Mouse (Mus musculus) heart, adult 18-20 months (tissue): ENCODE measurements at regions not wholly inside any gene's neighbourhood (a gene's known extent, or its start where the extent isn't known, plus 50 kb on each side); places are given as distances from the start of the nearest gene placed in this dataset.
A peak's percentile ranks its signal among the peaks of the same experiment; 100 is the strongest.

ENCODE experiments used
- DNase-seq, 2 experiments: peaks; one replicate each; pipeline ENCODE4 v3.0.0; 2021 to 2022; ENCODE audit warnings: mixed read lengths in 1 of 2

DNA sequence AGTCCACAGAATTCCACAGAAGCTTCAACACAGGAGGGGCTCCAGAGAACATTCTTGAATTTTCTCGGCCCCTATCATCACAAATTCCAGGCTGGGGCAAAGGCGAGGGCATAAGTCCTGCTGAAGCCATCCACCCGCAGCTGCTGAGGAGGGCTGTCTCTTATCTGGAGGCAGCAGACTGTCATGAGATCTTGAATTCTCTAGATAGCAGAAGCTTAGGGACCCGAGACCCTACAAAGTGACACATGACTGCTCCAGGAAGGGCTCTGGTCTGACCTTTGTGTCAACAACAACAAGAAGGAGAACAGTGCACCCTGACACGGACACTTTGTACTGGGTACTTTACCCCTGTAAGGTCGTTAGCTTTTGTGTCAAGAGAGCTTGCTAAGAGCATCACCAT lies 57.2 kb downstream of the Lao1 start:
- DNase-seq, result no peak

- no peak for DNase-seq
These were observed 57.8 kb downstream of the Lao1 start for GRCm38 (mm10) chr4:119019013-119019781.

DNA sequence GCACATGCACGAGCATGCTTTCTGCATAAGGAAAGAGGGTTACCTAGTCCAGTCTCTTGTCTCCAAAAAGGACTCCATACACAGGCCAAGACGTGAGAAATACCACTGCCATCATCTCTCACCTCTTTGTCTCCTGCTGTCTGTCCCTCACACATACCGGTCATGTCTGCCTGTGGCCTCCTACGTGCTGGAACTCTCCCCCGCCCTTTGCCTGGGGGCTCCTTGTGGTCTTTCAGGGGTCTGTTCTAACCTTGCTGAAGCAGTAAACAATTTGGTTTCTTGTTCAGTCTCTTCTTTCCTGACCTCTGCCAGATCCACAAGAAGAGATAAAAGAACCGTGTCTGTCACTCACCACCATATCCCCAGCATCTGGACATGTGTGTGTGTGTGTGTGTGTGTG lies 61.0 kb downstream of the Lao1 start:
- no peak for DNase-seq

DNA sequence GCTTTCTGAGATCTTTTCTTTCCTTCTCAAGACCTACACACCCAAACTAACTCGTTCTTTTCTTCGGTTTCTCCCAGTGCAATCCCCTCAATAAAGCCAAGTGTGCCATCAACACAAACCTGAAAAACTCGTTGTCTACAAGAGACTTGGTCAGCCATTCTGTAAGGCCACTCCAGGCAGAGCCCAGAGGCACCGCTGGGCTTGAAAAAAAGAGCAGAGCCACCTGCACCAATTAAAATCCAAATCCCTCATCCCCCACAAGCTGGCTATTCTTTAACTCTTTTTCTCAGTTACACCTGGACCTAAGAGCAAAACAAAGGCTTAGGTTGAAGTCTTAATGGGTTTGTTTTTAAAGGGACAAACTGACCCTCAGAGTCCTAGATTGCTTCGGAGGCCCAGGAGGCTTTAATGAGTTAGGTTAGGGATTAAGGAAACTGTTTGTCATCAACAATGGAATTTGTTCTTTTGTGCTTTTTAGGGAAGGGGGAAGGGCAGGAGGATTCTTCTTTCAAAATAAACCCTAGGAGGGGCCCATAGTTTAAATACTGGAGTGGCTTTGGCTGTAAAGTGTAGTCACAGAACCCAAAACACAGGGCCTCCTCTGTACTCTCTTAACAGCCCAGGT lies 65.0 kb downstream of the Lao1 start:
- DNase-seq, result no peak

GRCm38 (mm10) chr4:119028208-119028821 lies 66.9 kb downstream of the Lao1 start:
- DNase-seq, result peak; percentile 19 to 32

DNA sequence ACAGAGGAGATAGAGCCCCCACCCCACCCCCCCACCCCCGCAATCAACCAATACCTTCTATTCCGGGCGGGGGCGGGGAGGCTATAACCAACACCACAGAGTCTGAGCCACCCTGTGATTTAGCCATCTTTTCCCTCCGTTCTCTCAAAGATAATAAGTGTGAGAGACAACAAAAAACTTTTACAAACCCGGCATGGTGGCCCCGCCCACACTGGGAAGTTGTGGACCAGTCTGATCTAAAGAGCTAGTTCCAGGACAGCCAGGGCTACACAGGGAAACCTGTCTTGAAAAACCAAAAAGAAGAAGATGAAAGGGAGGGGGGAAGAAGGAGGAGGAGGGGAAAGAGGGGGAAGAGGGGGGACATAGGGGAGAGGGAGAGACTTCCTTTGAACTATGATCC lies 67.7 kb downstream of the Lao1 start:
- DNase-seq, result no peak

DNA sequence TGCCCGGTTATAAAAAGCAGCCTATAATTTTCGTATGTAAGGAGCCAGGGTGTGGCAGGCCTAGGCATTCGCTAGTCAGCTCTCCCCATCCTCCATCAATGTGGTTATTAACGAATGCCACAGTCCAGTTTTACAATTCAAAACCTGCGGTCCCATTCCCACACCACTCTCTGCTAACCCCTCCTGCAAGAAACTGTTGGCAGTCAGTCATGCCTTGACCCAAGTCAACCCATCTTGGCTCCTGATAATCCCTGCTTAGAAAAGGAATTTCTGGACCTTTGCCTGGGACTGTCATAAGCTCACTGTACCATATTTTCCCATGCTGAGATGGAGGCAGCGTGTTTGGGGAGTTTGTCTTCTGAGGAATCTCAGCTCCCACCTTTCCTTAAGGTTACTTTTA lies 68.4 kb downstream of the Lao1 start:
- no peak for DNase-seq

DNA sequence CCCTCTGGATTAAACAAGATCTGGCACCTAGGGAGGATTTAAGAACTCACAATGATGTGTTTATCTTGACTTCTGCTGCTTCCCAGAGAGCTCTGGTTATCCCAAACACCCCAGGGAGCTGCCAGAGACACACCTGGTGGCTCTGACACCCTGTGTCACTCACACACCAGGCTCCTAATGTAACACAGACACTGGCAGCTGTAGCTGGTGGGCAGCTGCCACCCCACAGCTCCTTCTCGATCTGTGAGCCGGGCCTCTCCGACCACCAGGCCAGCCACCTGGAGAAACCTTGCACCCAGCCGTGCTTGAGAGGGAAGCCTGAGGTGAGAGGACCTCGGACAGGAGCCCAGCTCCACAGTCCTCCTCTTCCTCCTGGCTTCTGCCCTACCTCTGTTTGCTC lies 69.5 kb downstream of the Lao1 start:
- no peak for DNase-seq

DNA sequence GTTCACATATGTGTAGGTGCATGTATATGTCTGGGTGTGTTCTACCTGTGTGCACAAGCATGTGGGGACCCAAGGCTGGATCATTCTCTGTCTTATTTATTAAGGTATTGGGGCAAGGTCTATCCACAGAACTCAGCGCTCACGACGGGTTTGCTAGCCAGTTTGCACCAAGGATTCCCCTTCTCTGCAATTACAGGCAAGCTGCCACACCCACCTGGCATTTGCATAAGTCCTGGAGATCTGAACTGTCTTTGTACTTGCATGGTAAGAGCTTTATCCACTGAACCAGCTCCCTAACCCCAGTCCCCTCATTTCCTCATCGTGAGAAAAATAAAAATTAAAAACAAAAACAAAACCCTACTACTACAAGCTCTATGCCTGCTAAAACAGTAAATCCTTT lies 71.6 kb downstream of the Lao1 start:
- no peak for DNase-seq

DNA sequence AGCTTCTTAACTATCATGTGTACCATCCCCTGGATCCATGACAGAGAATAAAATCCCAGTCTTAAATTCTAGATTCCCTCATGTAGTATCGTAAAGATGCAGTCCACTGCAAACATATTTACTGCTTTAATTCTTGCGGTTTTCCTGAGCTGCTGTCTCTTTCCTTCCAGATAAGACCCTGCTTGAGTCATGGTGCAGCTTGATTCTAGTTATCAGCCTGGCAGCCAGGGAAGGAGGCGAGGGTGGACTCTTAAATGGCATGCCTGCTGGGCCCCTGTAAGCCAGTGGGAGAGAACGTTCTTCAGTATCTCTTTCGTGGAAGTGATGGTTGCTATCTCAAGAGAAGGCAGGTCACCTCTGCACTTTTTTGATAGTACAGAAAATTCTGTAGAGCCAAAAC lies 71.9 kb upstream of the Slc2a1 start:
- DNase-seq, result no peak

DNA sequence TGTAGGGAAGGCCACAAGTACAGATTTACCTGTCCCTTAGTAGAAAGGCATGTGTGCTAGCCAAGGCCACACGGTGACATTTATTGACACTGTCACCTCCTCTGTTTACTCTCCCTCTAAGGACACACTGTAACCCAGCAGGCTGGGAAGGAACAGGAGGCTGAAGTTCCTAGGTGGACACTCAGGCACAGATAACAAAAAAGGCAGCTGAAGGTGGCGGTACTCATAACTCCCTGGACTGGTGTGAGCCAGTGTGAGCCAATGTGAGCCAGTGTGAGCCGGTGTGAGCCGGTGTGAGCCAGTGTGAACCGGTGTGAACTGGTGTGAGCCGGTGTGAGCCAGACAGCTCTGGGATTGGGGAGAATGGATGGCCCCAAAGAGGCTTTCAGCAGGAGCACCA lies 68.5 kb upstream of the Slc2a1 start:
- no peak for DNase-seq

GRCm38 (mm10) chr4:119041616-119042015 lies 66.9 kb upstream of the Slc2a1 start:
- DNase-seq, result peak; percentile 18 to 22

DNA sequence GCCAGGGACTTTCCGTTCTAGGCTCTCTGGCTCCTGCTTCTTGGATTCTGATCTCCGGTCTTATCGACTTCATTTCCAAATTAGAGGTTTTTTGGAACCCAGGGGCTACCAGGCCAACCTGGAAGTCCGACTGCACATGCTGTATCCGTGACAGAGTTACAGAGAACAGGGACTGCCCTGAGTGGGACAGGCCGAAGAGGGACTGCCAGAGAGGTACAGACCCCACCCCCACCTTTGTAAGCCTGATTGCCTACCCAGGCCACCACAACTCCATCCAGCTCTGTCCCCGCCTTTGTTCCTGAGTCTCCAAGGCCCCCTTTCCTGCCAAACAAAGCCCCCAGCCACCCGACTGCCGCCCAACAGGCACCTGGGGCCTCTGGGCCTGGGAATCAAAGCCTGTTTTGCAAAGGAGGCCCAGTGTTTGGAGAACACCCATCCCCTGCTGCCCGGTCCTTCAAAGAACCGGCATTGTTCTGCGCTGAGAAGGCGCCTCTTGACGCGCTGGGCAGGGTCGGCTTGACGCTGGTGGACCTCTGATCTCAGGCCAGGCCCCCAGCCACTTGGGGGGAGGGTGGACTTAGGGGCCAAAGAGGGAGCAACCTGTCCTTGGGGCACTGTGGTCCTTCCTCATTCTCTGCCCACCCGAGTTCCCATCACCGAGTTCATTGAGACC lies 64.4 kb upstream of the Slc2a1 start:
- DNase-seq, result no peak

DNA sequence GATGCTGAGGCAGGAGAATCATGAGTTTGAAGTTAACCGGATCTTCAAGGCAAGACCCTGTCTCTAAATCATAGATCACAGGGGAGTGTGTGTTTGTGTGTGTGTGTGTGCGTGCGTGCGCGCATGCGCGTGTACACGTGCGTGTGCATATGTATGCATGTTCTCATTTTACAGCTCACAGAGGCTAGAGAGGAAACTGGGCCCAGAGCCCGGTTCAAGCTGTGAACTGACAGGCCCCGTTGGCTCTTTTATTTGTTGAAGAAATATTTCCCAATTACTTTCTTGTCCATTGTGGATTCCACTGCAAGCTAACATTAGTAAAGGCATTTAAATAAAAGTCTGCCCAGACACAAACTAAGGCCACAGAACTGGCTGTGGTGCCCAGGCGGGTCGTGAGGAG lies 63.7 kb upstream of the Slc2a1 start:
- no peak for DNase-seq

DNA sequence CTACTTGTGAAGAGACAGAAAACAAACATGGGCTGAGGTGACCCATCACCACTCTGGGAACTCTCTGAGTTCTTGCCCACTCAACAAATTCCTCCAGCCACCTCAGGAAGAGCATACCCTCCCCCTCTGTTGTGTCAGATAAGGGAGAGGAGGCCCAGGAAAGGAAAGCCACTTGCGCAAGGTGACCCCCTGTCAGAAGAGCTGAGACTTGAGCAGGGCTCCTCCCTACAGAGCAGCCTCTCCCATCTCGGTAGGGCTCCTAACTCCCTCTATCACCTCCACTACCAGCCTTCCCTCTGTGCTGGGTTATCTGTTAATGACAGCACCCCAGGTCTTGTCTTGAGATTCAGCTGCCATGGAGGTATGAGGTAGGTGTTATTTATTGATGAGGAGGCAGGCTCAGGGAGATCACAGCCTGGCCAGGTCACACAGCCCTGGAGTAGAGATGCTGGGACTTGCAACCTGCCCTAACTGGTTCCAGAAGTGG lies 57.6 kb upstream of the Slc2a1 start:
- DNase-seq, result no peak

DNA sequence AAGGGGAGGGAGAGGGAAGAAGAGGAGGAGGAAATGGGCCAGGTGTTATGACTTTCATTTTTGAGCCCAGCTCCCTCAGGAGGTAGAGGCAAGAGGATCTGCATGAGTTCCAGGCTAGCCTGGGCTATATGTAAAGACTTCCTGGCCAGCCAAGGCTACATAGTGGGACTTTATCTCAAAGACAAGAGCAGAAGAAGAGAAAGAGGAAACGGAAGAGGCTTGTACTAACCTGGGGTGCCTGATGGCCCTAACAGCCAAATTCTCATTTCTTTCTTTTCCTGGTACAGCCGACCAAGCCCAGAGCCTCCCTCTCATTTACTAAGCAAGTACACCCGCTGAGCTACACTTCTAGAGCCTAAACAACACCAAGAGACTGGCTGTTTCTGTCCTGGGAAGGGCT lies 56.0 kb upstream of the Slc2a1 start:
- no peak for DNase-seq

- DNase-seq, result no peak
These were observed 55.3 kb upstream of the Slc2a1 start for GRCm38 (mm10) chr4:119053241-119053640.

DNA sequence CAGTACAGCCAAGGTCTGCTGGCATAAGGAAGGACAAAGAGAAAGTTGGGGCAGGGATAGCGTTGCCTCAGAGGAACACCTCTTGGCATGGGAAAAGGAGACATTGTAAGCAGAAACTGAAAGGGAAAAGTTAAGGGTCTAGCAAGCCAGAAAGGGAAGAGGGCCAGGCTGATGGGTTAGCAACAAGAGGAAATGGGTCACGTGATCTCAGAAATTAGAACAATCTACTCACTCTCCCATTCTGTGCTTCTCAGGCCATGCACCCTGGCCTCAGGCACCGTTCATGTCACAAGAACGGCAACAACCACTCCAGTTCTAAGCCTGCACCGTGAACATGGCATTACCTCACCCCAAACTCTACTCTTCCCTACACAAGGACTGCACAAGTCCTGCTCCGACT lies 54.8 kb upstream of the Slc2a1 start:
- DNase-seq, result peak; percentile 6 to 26

DNA sequence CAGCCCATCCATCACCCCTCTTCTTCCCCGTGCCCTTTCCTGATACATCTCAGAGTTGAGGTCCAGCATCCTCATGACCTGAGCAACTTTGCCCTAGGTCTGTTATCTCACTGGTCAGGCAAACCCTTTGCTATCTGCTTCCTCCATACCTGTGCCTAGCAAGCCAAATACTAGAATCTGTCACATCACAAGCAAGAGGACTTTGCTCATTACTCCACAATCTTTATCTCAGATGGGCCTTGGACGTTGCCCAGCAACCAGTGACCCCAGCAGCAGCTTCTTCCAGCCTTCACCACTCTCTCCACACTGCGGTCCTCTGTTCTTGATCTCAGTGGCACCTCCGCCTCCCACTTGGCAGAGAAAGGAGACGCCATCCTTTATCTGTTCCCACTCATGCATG lies 54.4 kb upstream of the Slc2a1 start:
- DNase-seq, result no peak

- DNase-seq, result no peak
These were observed 51.3 kb upstream of the Slc2a1 start for GRCm38 (mm10) chr4:119057191-119057590.

GRCm38 (mm10) chr4:119057826-119058225 lies 50.7 kb upstream of the Slc2a1 start:
- no peak for DNase-seq
